Mouse (Mus musculus): ENCODE results near the gene Clta. TPM values are rescaled to one million over a fixed set of nuclear protein-coding genes. Genes with fewer than 3 reads are reported as not detected.

The Clta gene
- total RNA-seq, 2 experiments from 2014 or later = 108 TPM

DNA sequence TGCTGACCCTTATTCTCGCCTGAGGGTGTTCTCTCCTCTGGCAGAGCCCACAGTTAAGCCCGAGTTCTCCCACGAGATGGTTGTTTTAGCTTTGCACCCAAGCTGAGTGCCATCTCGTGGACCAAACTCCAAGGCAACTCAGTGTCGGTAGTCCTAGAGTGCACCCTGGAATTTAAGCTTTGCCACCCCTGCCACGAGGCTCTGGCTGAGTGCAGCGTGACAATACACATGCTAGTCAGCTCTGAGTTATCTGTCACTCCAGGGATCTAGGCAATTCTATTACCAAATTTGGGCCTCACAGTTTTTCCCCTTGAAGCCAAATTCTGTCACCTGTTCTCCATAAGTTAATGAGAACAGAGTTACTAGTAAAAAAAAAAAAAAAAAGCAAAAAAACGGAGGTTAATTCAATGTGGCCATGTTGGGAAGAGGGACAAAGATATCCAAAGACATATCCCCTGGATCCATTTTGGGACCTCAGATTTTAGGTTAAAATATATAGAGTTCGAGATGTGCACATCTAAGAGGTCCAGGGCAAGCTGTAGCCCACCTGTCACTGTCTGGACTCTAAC, 68.7 kb downstream of the Clta start:
- no peak for DNase-seq

DNA sequence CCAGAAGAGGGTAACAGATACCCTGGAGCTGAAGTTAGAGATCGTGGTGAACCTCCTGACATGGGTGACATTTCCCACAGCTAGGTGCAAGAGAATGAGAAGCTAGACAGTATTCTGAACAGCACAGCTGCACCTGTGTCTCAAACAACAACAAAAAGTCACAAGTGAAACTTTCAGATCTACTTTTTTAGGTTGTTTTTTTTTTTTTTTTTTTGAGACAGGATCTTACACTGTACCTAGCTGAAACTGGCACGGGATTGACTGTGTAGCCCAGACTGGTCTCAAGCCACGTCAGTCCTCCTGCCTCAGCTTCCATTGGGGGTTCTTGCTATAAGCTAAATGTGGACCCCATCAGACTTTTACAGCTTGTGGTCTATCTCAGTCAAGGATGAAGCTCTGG, 69.5 kb downstream of the Clta start:
- DNase-seq = no peak

DNA sequence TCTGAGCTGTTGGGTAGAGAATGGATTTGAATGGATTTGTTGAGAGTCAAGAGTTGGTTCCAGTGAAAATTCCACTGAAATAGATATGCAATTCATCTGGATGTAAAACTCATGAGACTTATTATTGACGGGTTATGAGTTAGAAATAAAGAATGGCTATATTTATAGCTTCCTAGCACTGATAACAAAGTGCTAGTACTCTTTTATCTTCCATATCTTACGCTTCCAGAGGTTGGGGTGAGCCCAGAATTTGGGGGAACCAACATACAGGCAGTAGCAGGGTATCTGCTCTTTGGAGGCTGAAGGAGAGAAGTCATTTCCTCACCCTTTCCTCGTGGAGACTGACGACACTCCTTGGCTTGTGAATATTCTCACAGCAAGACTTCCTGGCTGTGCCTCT, 70.2 kb downstream of the Clta start:
- no peak for DNase-seq

DNA sequence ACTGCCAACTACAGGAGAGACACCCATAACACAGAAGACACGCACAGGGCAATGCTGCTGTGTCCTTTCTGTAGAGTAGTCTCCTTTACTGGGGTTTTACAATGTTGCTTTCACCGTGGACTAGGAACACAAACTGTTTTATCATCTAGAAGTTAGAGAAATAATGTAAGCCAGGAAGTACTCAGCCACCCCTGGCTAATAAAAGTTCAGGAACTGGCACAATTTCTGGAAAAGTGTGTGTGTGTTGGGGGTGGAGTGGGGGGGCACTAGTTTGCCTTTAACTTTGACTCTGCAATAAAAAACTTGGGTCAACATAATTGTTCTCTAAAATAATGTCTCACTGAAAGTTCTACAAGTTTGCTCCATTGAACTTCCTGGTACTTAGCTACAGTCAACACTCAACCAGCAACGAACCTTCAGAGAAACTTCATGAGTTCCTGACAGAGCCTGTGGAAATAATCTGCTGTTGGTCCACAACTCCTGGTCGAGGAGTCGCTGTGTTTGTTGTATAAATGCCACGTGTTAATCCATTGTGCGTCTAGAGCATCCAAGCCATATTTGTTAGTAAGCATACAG, 74.2 kb downstream of the Clta start:
- DNase-seq = no peak

Other genes with a start within 250 kb of the Clta start
- gene Olfr159, start 233.4 kb upstream of the Clta start, total RNA-seq (2021) = not detected
- gene Olfr156, start 180.6 kb upstream of the Clta start, total RNA-seq (2021) = not detected
- not detected for gene Olfr157, start 164.3 kb upstream of the Clta start, total RNA-seq (2021)
- not detected for gene Olfr155, start 152.9 kb upstream of the Clta start, total RNA-seq (2021)
- 10 to 100 TPM; 11.7 to 11.9 TPM for gene Reck, start 128.9 kb upstream of the Clta start, total RNA-seq (2021)
- 10 to 100 TPM; 31.0 to 32.9 TPM for gene Glipr2, start 47.1 kb upstream of the Clta start, total RNA-seq (2021)
- under 1 TPM; 0.26 to 0.47 TPM for gene Ccin, start 21.0 kb upstream of the Clta start, total RNA-seq (2021)
- 10 to 100 TPM; 46.6 to 49.7 TPM for gene Gne, start 79.7 kb downstream of the Clta start, total RNA-seq (2021)
- gene Rnf38, start 229.3 kb downstream of the Clta start, total RNA-seq (2021) = 10 to 100 TPM; 56.5 to 57.8 TPM